Mouse (Mus musculus) lung, postnatal 36 days (tissue): ENCODE data around the gene Fam71f1.
A peak's percentile ranks its signal among the peaks of the same experiment; 100 is the strongest.
"Not testable (repeated sequence)": the region's sequence is repeated elsewhere in the genome, so short reads cannot be mapped to it uniquely, and the experiment has no call there.

ENCODE experiments used
- DNase-seq: peaks from one replicate; pipeline ENCODE4 v3.0.0; 2022; ENCODE audit warnings: mixed read lengths

The Fam71f1 gene

DNA sequence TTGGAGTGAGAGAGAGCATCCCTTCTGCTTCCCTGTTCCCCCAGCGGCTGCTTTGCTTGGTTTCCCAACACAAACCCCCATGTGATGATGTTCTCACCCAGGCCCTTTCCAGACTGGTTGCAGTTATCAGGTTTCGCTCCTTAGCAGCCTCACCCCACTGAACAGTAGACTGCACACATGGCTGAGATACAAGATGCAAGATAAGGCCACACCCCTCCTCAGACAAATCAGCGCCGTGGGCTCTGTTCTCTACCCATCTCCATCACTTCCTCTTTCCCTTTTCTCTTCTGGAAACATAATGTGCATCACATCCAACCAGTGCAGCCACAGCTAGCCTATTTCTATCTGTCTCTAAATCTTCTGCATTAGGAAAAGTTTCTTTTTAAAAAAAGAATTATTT lies 10.6 kb downstream of the Fam71f1 start:
- no peak for DNase-seq

- DNase-seq, result not testable (repeated sequence)
Measured at GRCm38 (mm10) chr6:29346512-29346911, 27.6 kb downstream of the Fam71f1 start.

GRCm38 (mm10) chr6:29347189-29347588 lies 28.2 kb downstream of the Fam71f1 start:
- DNase-seq, result no peak

DNA sequence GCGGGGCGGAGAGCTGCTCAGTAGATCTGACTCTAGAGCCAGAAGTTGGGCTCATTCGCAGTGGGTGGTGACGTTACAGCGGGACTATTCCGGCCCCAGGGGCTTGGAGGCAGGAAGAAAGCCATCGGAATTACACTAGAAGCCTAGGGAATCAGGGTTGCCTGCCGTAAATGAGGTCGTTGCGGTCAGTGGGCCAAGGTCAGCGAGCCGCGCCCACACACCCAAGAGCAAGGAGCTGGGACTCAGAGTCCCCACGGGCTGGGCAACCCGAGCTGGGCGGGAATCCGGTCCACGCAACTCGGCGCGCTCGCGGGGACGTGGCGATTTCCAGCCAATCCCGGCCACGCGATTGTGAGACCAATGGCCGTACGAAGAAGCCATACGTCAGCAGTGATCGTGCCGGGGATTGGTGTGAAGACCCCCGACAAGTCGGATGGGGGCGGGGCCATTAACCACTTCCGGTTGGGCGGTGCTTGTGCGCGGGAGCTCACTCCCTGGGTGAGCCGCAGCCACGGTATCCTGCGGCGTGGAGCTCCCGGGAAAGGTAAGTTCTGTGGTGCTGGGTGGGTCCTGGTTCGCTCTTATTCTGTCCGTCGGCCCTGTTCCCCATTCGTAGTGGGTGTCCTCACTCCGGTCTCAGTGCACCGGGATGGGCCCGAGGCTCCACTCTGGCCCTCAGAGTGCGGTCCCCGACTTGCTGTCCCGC lies 28.9 kb downstream of the Fam71f1 start, which contains the start of gene Calu:
Gene Calu (plus strand): TSS at position 405 of the 706 bp plus-strand sequence.
- peak; percentile 100 for DNase-seq

GRCm38 (mm10) chr6:29348371-29348724 lies 29.4 kb downstream of the Fam71f1 start:
- no peak for DNase-seq

- peak; percentile 15 for DNase-seq
Measured at GRCm38 (mm10) chr6:29351613-29352012, 32.7 kb downstream of the Fam71f1 start.

GRCm38 (mm10) chr6:29352816-29353215 lies 33.9 kb downstream of the Fam71f1 start:
- DNase-seq, result no peak

DNA sequence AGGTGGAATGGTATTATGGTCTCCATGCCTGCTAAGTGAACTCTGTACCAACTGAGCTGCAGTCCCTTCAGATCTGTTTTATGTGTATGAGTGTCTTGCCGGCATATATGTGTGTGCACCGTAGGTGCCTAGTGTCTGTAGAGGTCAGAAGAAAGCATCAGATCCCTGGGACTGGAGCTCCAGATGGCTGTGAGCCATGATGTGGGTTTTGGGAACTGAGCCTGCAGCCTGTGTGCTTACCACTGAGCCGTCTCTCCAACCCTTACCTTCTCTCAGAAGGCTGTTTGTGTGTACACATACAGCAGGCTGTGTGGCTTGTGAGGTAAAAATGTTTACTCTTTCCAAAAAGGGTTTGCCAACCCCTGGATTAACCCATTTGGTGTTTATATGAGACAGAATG lies 40.4 kb downstream of the Fam71f1 start:
- no peak for DNase-seq

GRCm38 (mm10) chr6:29360211-29360610 lies 41.3 kb downstream of the Fam71f1 start:
- no peak for DNase-seq

DNA sequence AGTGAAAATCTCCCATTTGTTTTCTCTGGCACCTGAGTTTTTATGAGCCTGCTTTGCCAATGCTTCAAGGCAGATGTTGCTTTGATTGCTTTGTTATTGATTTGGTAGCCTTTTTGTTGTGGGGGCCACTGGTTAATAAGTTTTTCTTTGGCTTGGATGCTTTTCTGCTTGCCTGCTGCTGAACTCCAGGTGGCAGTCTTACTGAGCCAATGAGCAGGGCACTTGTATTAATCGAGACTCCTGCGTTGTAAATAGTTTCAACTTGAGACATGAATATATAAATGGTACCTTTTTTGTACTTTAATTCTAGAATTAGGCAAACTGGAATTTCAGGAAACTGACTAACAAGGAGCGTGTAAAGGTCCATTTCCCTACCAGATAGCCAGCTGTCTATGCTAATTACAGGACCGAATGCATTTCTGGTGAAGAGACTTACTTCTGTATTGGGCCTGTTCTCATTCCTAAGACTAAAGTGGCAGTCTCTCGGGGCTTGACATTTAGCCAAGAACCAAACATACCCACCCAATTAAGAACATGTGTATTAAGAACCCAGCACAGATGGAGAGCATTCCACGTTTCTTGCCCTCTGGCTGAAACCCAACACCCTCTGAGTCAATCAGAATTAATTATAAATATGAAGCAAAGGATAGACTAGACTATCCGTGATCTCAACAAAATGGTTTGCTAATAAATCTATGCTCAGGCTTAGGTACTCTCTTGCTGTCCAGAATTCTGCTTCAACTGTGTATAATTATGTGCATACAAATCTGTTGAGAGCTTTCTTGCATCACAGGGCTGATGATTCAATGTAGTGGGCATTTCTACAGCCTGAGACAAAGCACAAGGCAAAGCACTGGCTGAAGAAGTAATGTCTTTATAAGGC lies 43.5 kb downstream of the Fam71f1 start:
- DNase-seq, result peak; percentile 40

DNA sequence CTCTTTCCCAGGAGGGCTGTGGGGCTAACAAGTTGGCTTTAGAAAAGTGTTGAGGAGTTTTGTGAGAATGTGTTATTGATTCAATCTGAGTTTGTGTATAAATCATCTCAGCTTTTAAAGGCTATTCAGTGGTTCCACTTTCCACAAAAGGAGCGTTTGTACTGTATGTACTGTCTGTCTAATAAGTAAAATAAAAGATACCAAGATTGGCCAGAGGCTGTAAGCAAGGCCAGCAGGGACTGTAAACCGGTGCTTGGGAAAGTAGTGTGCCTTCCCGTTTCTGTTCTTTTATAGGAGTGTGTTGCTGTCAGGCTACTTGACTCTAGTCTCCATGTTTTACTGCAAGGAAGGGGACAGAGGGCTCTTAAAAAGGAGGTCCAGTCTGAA lies 44.2 kb downstream of the Fam71f1 start:
- no peak for DNase-seq

- no peak for DNase-seq
Measured at GRCm38 (mm10) chr6:29365277-29365676, 46.3 kb downstream of the Fam71f1 start.

DNA sequence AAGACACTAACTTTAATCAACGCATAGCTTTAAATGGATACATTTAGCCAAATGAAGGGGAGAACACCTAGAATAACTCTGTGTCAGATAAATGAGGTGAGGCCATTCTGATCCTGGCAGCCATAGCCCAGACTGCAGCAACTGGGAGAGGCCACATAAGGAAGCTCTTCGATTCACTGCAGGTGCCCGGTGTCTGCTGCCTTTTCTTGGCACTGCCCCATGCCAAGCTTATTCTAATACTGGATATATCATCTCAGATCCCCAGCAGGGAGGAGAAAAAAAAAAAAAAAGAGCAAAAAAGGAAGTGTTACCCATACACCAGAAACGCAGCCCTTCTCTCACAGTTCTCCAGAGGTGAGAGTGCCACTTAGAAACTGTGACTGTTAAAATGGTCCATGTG lies 58.4 kb downstream of the Fam71f1 start:
- no peak for DNase-seq

GRCm38 (mm10) chr6:29378678-29379077 lies 59.7 kb downstream of the Fam71f1 start:
- DNase-seq, result no peak

DNA sequence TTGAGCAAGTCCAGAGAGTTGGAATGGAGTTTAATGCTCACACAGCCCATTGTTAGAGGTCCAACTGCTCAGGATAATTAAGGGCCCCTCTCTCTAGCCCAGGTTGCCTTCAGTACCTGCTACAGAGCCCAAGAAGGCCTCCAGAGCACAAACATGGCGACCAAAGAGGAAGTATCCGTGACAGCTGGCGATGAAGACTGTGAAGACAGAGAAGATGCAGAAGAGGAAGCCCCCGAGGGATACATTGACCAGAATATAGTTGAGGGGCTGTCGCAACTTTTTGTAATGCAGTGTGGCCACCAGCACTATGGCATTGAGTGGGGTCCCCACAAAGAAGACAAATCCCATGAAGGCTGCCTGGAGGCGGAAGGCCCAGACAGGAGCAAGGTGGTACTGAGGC lies 61.0 kb downstream of the Fam71f1 start:
- DNase-seq, result no peak

DNA sequence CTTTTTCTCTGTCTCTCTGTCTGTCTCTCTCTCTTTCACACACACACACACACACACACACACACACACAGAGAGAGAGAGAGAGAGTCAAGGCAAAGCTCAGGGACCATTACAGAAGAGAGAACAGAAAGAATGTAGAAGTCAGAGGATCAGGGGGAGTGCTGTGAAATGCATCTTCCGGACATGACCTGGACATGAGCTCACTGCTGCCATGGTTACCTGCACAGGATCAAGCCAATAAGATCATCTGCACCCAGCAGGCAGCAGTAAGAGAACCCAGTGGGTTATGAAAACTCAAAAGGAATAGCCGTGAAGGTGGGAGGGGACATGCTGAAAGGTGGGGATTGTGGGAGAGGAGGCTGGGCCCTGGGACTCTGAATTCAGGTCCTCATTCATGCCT lies 63.5 kb downstream of the Fam71f1 start:
- no peak for DNase-seq
